30 mouse cellular contexts compared by ENCODE assay signal in the genomic region with DNA sequence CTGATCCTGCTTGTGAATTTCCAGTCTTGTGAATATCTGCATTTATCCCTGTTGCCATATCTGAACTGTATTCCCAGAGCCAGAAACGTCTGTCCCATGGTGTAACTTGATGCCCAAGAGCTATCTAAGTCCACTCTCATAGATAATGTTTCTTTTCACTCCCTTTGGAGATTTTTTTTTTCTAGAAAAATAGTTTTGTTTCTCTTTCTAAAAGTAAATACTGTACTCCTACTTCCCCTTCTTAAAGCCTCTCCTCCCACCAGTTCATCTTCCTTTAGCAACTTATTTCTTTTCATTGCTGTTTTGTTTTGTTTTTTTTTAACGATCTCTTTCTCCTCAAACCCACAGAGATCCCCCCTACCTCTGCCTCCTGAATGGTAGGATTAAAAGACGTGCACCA. TPM values are rescaled to one million over a fixed set of nuclear protein-coding genes. Genes with fewer than 3 reads are reported as not detected.
A peak's percentile ranks its signal among the peaks of the same experiment; 100 is the strongest.
DNase-seq lines count a peak whose midpoint lies in the region; ATAC-seq and TF ChIP-seq lines count a peak whose summit lies in the region.
"Had no signal": no experiment of that assay in that cellular context is flagged by ENCODE, and none has a peak within 500 bp of the region (broad histone marks: within the 10 kb centered on the region; RNA-seq: fewer than 3 reads in every experiment).

No protein-coding gene starts in this region.

- H3K4me2 ChIP-seq in kidney, postnatal 0 days (ENCODE audit: low read length) = no peak overlapping the region
- H3K4me2 ChIP-seq in CH12.LX (ENCODE audit: insufficient read depth, low read depth, poor library complexity, severe bottlenecking) = no peak overlapping the region
- no peak overlapping the region for H3K4me2 ChIP-seq in forebrain, embryonic 15.5 days (replicated peaks)
- H3K4me2 ChIP-seq: embryonic facial prominence, embryonic 15.5 days; forebrain, embryonic 12.5 days; hindbrain, embryonic 13.5 days had no signal

- no peaks in the 10 kb centered on the region for H3K4me1 ChIP-seq in kidney, postnatal 0 days (replicated peaks; ENCODE audit: insufficient read depth, low read length)
- peaks cover 11 to 40% of the 10 kb centered on the region in 2 experiments; a peak in 3 of 4 replicates for H3K4me1 ChIP-seq in CH12.LX (ENCODE audit: control insufficient read depth in 1 of 2, insufficient read depth in 2 of 2)
- peaks cover 18% of the 10 kb centered on the region for H3K4me1 ChIP-seq in bone marrow macrophage, adult 2 months (ENCODE audit: control insufficient read depth, insufficient read depth, low read length)
- H3K4me1 ChIP-seq in forebrain, embryonic 15.5 days = no peaks in the 10 kb centered on the region
- H3K4me1 ChIP-seq: embryonic facial prominence, embryonic 15.5 days; hindbrain, embryonic 13.5 days had no signal

- in situ Hi-C loops in CH12.LX (cut with MboI; ENCODE audit: low pct_ligation_motif_present, low pct_unique_long_range_greater_than_20kb, low sequenced_read_pairs) = no loop called here

- TF ChIP-seq POLR2A in CH12.LX (IDR thresholded peaks at IDR 0.05; ENCODE audit: low read depth, low read length) = no peak
- TF ChIP-seq POLR2A in bone marrow macrophage, adult 2 months (IDR thresholded peaks at IDR 0.05; ENCODE audit: borderline replicate concordance, low read depth, low read length) = no peak

- H3K79me2 ChIP-seq in CH12.LX (replicated peaks; ENCODE audit: control insufficient read depth, extremely low read depth, insufficient read depth, poor library complexity, severe bottlenecking) = peaks cover 16% of the 10 kb centered on the region

- peak; percentile 24 for DNase-seq in kidney, postnatal 0 days (ENCODE audit: low spot score)
- DNase-seq in kidney, adult 9 months = no peak
- DNase-seq in CH12.LX (ENCODE audit: extremely low read depth) = no peak
- no peak for DNase-seq in lung, postnatal 25 days (ENCODE audit: low spot score)
- DNase-seq: adrenal gland, postnatal 25 days; B cell, adult 2 months; cerebellum, adult 2 months; cerebellum, postnatal 10 days; embryo, embryonic 11 days; forebrain, postnatal 0 days; gastrocnemius, adult 2 months; gastrocnemius, postnatal 25 days; heart, adult 11 months; kidney, adult 11 months had no signal

- no peak overlapping the region for H3K27ac ChIP-seq in kidney, postnatal 0 days
- no peak overlapping the region for H3K27ac ChIP-seq in CH12.LX (ENCODE audit: insufficient read depth, low read depth)
- H3K27ac ChIP-seq in bone marrow macrophage, adult 2 months (ENCODE audit: insufficient read depth, low read depth, low read length) = peak overlapping the region; percentile 64
- H3K27ac ChIP-seq in forebrain, embryonic 15.5 days (replicated peaks) = no peak overlapping the region
- H3K27ac ChIP-seq: embryonic facial prominence, embryonic 15.5 days; forebrain, embryonic 12.5 days; gastrocnemius, adult 2 months; hindbrain, embryonic 13.5 days; hindbrain, postnatal 0 days had no signal

- ATAC-seq in kidney, postnatal 0 days (replicated peaks; ENCODE audit: low FRiP score, low read depth) = no peak
- 0 out of 2 replicates have a peak, but pooled peaks have one; percentile 20 for ATAC-seq in megakaryocyte progenitor cell, adult 5-6 weeks (replicated peaks; ENCODE audit: poor library complexity)
- ATAC-seq in forebrain, embryonic 15.5 days (replicated peaks) = no peak
- ATAC-seq: activated CD4-positive, CD25-positive, alpha-beta regulatory T cell, adult 4 months; CD4-positive, CD25-positive, alpha-beta regulatory T cell, adult 4 months; forebrain, postnatal 0 days; hindbrain, postnatal 0 days; Patski had no signal

- dilution Hi-C loops in CH12.LX (cut with MboI; ENCODE audit: extremely low pct_ligation_motif_present, extremely low pct_unique_long_range_greater_than_20kb, low sequenced_read_pairs) = no loop called here

- no peak overlapping the region for H3K4me3 ChIP-seq in kidney, postnatal 0 days (replicated peaks; ENCODE audit: low read depth, low read length)
- no peak overlapping the region for H3K4me3 ChIP-seq in CH12.LX (replicated peaks in 1 of 3; ENCODE audit: low read depth in 2 of 3, low read length in 2 of 3, poor library complexity in 1 of 3)
- no peak overlapping the region for H3K4me3 ChIP-seq in bone marrow macrophage, adult 2 months (ENCODE audit: insufficient read depth, low read length)
- no peak overlapping the region for H3K4me3 ChIP-seq in forebrain, embryonic 15.5 days
- H3K4me3 ChIP-seq: embryonic facial prominence, embryonic 15.5 days; forebrain, embryonic 12.5 days; gastrocnemius, adult 2 months; hindbrain, embryonic 13.5 days had no signal

- no peak for TF ChIP-seq CTCF in kidney, postnatal 0 days (IDR thresholded peaks at IDR 0.05; ENCODE audit: low read depth)
- TF ChIP-seq CTCF in CH12.LX (conservative IDR thresholded peaks at IDR 0.05 in 1 of 2, IDR thresholded peaks at IDR 0.05 in 1 of 2; ENCODE audit: low read depth in 2 of 2, low read length in 2 of 2) = no peak
- no peak for TF ChIP-seq CTCF in bone marrow macrophage, adult 2 months (IDR thresholded peaks at IDR 0.05; ENCODE audit: low read depth, low read length)

- H3K9ac ChIP-seq in kidney, postnatal 0 days (ENCODE audit: low read depth, low read length) = no peak overlapping the region
- H3K9ac ChIP-seq in CH12.LX (ENCODE audit: insufficient read depth, low read depth) = peak overlapping the region; percentile 33; the same call in 1 of the 2 replicates
- H3K9ac ChIP-seq in forebrain, embryonic 15.5 days (replicated peaks) = no peak overlapping the region
- H3K9ac ChIP-seq: embryonic facial prominence, embryonic 15.5 days; forebrain, embryonic 12.5 days; forebrain, postnatal 0 days; hindbrain, embryonic 13.5 days had no signal

- H3K9me3 ChIP-seq in kidney, postnatal 0 days (replicated peaks; ENCODE audit: low read length) = no peaks in the 10 kb centered on the region
- H3K9me3 ChIP-seq in CH12.LX (replicated peaks; ENCODE audit: low read length) = no peaks in the 10 kb centered on the region
- no peaks in the 10 kb centered on the region for H3K9me3 ChIP-seq in forebrain, embryonic 15.5 days
- H3K9me3 ChIP-seq: embryonic facial prominence, embryonic 15.5 days; forebrain, embryonic 12.5 days; hindbrain, embryonic 13.5 days had no signal

- TF ChIP-seq RAD21 in CH12.LX (IDR thresholded peaks at IDR 0.05; ENCODE audit: low read depth, low read length) = no peak

- TF ChIP-seq EP300 in CH12.LX (IDR thresholded peaks at IDR 0.05; ENCODE audit: low read length) = no peak

- no peaks in the 10 kb centered on the region for H3K27me3 ChIP-seq in kidney, postnatal 0 days (ENCODE audit: insufficient read depth, low read length)
- no peaks in the 10 kb centered on the region for H3K27me3 ChIP-seq in CH12.LX (replicated peaks)
- no peaks in the 10 kb centered on the region for H3K27me3 ChIP-seq in forebrain, embryonic 15.5 days
- H3K27me3 ChIP-seq: embryonic facial prominence, embryonic 15.5 days; forebrain, embryonic 12.5 days; hindbrain, embryonic 13.5 days; Patski had no signal

- no peaks in the 10 kb centered on the region for H3K36me3 ChIP-seq in kidney, postnatal 0 days (ENCODE audit: insufficient read depth, low read length)
- peaks cover 0 to 14% of the 10 kb centered on the region in 2 experiments for H3K36me3 ChIP-seq in CH12.LX (replicated peaks in 1 of 2; ENCODE audit: control insufficient read depth in 1 of 2, insufficient read depth in 1 of 2, low read length in 1 of 2)
- H3K36me3 ChIP-seq in forebrain, embryonic 15.5 days = no peaks in the 10 kb centered on the region
- H3K36me3 ChIP-seq: embryonic facial prominence, embryonic 15.5 days; forebrain, embryonic 12.5 days; hindbrain, embryonic 13.5 days had no signal

- WGBS in kidney, postnatal 0 days = 25% methylated on average over 3 of the region's 3 CpGs
- WGBS in forebrain, embryonic 15.5 days = 10% methylated on average over 3 of the region's 3 CpGs

TF ChIP-seq in CH12.LX, 34 proteins besides CTCF, POLR2A, EP300 and RAD21:
- TF ChIP-seq ZMIZ1 (IDR thresholded peaks at IDR 0.05; ENCODE audit: low read depth, low read length) (no peak), ZNF384 (IDR thresholded peaks at IDR 0.05; ENCODE audit: low read depth, low read length) (peak; percentile 52; the same call in 1 of the 2 replicates)

RNA-seq across cellular contexts. Expression of a gene that starts 13.9 kb away (rescaled TPM):
- not detected in 2 replicates for polyA plus RNA-seq in kidney, postnatal 0 days (2015; fragmentation: Nextera tagmentation; extraction: Ambion mirVana)
- total RNA-seq in CH12.LX (2012; rRNA removed) (not detected in 2 replicates), CH12.LX (2014; rRNA removed) (not detected in 2 replicates)
- polyA plus RNA-seq in CH12.LX (2012; ENCODE audit: insufficient read length, low read depth) = not detected in 2 replicates
- not detected in 2 replicates for polyA plus RNA-seq in bone marrow macrophage, adult 2 months (2012; ENCODE audit: insufficient read depth, insufficient read length, missing spikeins)
- total RNA-seq in megakaryocyte progenitor cell, adult 5-6 weeks (2015) = not detected in 2 replicates
- total RNA-seq in megakaryocyte progenitor cell, adult 5-6 weeks (2017) = not detected in 2 replicates
- polyA plus RNA-seq in forebrain, embryonic 15.5 days (2015; fragmentation: Nextera tagmentation; extraction: Ambion mirVana) = not detected in 2 replicates
- total RNA-seq: adrenal gland, adult 18-20 months; adrenal gland, postnatal 25 days; common myeloid progenitor, adult 5-6 weeks; forebrain, postnatal 0 days; gastrocnemius, adult 2 months; gastrocnemius, postnatal 25 days; hematopoietic stem cell, adult 5-6 weeks; hindbrain, postnatal 0 days had no signal
- polyA plus RNA-seq: activated CD4-positive, CD25-positive, alpha-beta regulatory T cell, adult 4 months; CD4-positive, CD25-positive, alpha-beta regulatory T cell, adult 4 months; cerebellum, adult 2 months; embryonic facial prominence, embryonic 11.5 days; embryonic facial prominence, embryonic 15.5 days; forebrain, embryonic 12.5 days; forebrain, postnatal 0 days; heart, postnatal 0 days; hindbrain, embryonic 13.5 days; hindbrain, postnatal 0 days; intestine, embryonic 14.5 days; Patski had no signal

RNA-seq across cellular contexts. Expression of a gene that starts 14.2 kb away (rescaled TPM):
- 33.2 and 35.7 TPM in 2 replicates for polyA plus RNA-seq in kidney, postnatal 0 days (2015; fragmentation: Nextera tagmentation; extraction: Ambion mirVana)
- total RNA-seq in CH12.LX (2012; rRNA removed) (27.9 and 32.3 TPM in 2 replicates), CH12.LX (2014; rRNA removed) (48.1 and 54.1 TPM in 2 replicates)
- 44.4 and 45.6 TPM in 2 replicates for polyA plus RNA-seq in CH12.LX (2012; ENCODE audit: insufficient read length, low read depth)
- 112 and 119 TPM in 2 replicates for polyA plus RNA-seq in bone marrow macrophage, adult 2 months (2012; ENCODE audit: insufficient read depth, insufficient read length, missing spikeins)
- 78.3 and 94.5 TPM in 2 replicates for total RNA-seq in megakaryocyte progenitor cell, adult 5-6 weeks (2015)
- total RNA-seq in megakaryocyte progenitor cell, adult 5-6 weeks (2017) = 123 and 143 TPM in 2 replicates
- 21.2 and 21.5 TPM in 2 replicates for polyA plus RNA-seq in forebrain, embryonic 15.5 days (2015; fragmentation: Nextera tagmentation; extraction: Ambion mirVana)
